Mouse (Mus musculus) duodenum, adult 2 months (tissue): Measurements from ENCODE around the gene Larp4b. TPM values are rescaled to one million over a fixed set of nuclear protein-coding genes. Genes with fewer than 3 reads are reported as not detected.

Source experiments
- polyA plus RNA-seq: library from polyadenylated mRNA; depleted of rRNA; stranded (reverse); fragments of >200 nt; gene quantifications from 2 replicates; pipeline ENCODE4 v1.2.3, GENCODE M21; 2012; ENCODE audit warnings: low replicate concordance; rRNA removed

Larp4b gene
- polyA plus RNA-seq: 12.0 and 14.0 TPM in 2 replicates

DNA sequence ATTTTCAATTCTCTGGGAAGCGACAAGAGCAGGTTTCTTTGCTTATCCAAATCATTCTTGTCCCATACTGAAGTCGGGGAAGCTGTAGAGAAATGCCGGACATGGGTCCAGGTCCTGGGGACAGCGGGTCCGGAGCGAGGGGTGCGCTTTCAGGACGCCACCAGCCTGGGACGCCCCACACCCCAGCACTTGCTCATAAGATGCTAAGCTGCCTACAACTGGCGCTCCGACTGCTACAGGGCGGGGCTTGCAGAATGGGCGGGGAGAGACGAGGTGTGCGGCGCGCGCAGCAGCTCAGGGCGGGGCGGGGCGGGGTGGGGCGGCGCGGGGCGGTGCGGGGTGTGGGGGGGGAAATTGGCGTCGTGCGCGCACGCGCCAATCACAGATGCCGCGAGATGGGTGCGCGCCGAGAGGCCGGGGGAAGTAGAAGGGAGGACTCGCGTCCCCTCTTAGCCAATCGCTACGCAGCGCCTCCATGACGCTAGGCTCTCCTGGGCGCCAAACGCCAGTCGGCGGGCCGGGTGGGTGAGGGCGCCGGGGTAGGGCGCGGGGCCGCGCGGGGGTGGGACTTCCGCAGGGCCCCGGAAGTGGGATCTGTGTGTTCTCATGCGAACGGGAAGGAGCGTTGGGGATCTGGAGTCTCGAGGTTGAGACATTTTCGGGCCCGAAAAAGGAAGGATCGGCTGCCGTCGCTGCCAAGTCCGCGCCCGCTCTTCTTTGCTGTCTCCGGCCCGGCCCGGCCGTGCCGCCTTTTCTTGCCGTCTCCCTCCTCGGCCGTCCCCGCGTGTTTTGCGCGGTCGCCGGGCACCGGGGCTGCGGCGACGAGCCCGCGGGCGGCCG lies at the start of gene Larp4b:
Gene Larp4b, plus strand, starts transcription at position 566 of the 840 bp plus-strand sequence.

Other genes with a start within 250 kb of the Larp4b start
- gene Wdr37, start 222.0 kb upstream of the Larp4b start, polyA plus RNA-seq: 1.9 and 4.2 TPM in 2 replicates
- gene Idi1, start 208.4 kb upstream of the Larp4b start, polyA plus RNA-seq: 3.1 and 5.8 TPM in 2 replicates
- not detected in 2 replicates for gene Gm9745, start 145.7 kb upstream of the Larp4b start, polyA plus RNA-seq
- gene Idi2, start 141.0 kb upstream of the Larp4b start, polyA plus RNA-seq: not detected in 2 replicates
- 0.36 and 0.60 TPM in 2 replicates for gene Gtpbp4, start 97.8 kb upstream of the Larp4b start, polyA plus RNA-seq
- 1.1 and 1.8 TPM in 2 replicates for gene Dip2c, start 182.6 kb downstream of the Larp4b start, polyA plus RNA-seq